Mouse (Mus musculus) forebrain, embryonic 13.5 days (tissue): Measurements from ENCODE around the gene Treml2. TPM values are rescaled to one million over a fixed set of nuclear protein-coding genes. Genes with fewer than 3 reads are reported as not detected.

Source experiments
- ATAC-seq: fragments of 200-750 bp; cut with Nextera tagmentation; 2 replicates; pipeline ENCODE4 v1.8.0; 2017
- H3K27ac ChIP-seq: fragments of 300-500 bp; sonication (generic); 2 replicates; pipeline ENCODE4 v1.5.1; 2015; ENCODE audit warnings: inconsistent platforms, mild to moderate bottlenecking, moderate library complexity
- H3K27me3 ChIP-seq: fragments of 300-500 bp; sonication (generic); 2 replicates; pipeline ENCODE4 v1.6.1; 2015; ENCODE audit warnings: mild to moderate bottlenecking, inconsistent platforms
- H3K36me3 ChIP-seq: fragments of 300-500 bp; sonication (generic); 2 replicates; pipeline ENCODE4 v1.6.1; 2015; ENCODE audit warnings: mild to moderate bottlenecking, inconsistent platforms; ENCODE audit not compliant: poor library complexity, severe bottlenecking
- H3K4me1 ChIP-seq: fragments of 300-500 bp; sonication (generic); 2 replicates; pipeline ENCODE4 v1.6.1; 2015; ENCODE audit warnings: inconsistent platforms
- H3K4me2 ChIP-seq: fragments of 300-500 bp; sonication (generic); 2 replicates; pipeline ENCODE4 v1.6.1; 2015; ENCODE audit warnings: inconsistent platforms, mild to moderate bottlenecking, moderate library complexity
- H3K4me3 ChIP-seq: fragments of 300-500 bp; sonication (generic); 2 replicates; pipeline ENCODE4 v1.5.1; 2015; ENCODE audit warnings: mild to moderate bottlenecking, inconsistent platforms
- H3K9ac ChIP-seq: fragments of 300-500 bp; sonication (generic); 2 replicates; pipeline ENCODE4 v1.6.1; 2015; ENCODE audit warnings: mild to moderate bottlenecking, inconsistent platforms
- H3K9me3 ChIP-seq: fragments of 300-500 bp; sonication (generic); replicated peaks from 2 replicates; pipeline ENCODE4 v1.6.1; 2016; ENCODE audit warnings: inconsistent platforms
- WGBS: fragments of 180-500 bp; shearing (Covaris S2); methylation state at CpG from one replicate; pipeline ENCODE4 v1.1.7; 2015; 5-methylcytosine and 5-hydroxymethylcytosine counted together
- polyA plus RNA-seq: library from polyadenylated mRNA; unstranded; fragments of >200 nt; fragmentation: Nextera tagmentation; extraction: Ambion mirVana; gene quantifications from 2 replicates; pipeline ENCODE4 v1.2.1, GENCODE M21; 2015

The Treml2 gene
- polyA plus RNA-seq = 0.12 TPM in 1 of 2 replicates, not detected in the other

DNA sequence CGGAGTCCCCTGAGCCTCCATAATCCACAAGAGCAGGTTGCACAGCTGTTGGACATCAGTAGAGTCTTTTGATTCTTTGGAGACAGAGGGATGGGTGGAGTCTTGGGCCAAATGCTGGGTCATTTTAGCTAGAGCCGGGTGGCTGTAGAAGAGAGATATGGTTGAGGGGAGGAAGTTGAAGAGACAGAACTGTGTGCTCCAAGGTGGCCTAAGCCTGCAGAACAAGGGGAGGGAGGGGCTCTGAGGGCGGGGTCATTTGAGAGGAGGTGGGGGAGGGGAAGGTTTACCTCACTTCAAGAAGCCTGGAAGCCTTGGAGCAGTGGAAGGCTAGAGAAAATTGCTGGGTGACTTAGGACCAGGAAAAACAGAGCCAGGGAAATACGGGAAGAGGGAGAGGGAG, at the start of gene Treml2:
Gene Treml2 (plus strand): TSS at position 296 of the 400 bp plus-strand sequence.
- ATAC-seq = no peak
- Histone ChIP-seq H3K4me3 (no peak within 1 kb of the TSS), H3K4me1 (no peaks in the 10 kb centered on the region), H3K4me2 (no peak within 1 kb of the TSS), H3K9me3 (no peaks in the 10 kb centered on the region), H3K27ac (no peak within 1 kb of the TSS), H3K36me3 (no peaks in the 10 kb centered on the region), H3K9ac (no peak within 1 kb of the TSS), H3K27me3 (no peaks in the 10 kb centered on the region)
- 37% methylated on average over 3 of the region's 4 CpGs for WGBS

DNA sequence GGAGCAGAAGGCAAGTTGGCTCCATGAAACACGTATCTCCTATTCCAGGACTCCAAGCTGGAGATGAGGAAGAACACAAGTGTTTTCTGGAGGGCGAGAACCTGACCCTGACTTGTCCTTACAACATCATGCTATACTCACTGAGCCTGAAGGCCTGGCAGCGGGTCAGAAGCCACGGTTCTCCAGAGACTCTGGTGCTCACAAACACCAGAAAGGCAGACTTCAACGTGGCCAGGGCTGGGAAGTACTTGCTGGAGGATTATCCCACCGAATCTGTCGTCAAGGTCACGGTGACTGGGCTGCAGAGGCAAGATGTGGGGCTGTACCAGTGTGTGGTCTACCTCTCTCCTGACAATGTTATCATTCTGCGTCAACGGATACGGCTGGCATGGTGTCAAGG, 49.8 kb upstream of the Treml2 start:
- 88% methylated on average over 11 of the region's 11 CpGs for WGBS
- no peaks in the 10 kb centered on the region for H3K27me3 ChIP-seq
- 0 out of 2 replicates have a peak, but pooled peaks cover 6% of the 10 kb centered on the region for H3K9me3 ChIP-seq
- H3K4me1 ChIP-seq = 0 out of 2 replicates have a peak, but pooled peaks cover under 1% of the 10 kb centered on the region
- no peak overlapping the region for H3K9ac ChIP-seq
- no peak for ATAC-seq
- H3K4me2 ChIP-seq = no peak overlapping the region
- H3K4me3 ChIP-seq = no peak overlapping the region
- H3K27ac ChIP-seq = no peak overlapping the region
- no peaks in the 10 kb centered on the region for H3K36me3 ChIP-seq

DNA sequence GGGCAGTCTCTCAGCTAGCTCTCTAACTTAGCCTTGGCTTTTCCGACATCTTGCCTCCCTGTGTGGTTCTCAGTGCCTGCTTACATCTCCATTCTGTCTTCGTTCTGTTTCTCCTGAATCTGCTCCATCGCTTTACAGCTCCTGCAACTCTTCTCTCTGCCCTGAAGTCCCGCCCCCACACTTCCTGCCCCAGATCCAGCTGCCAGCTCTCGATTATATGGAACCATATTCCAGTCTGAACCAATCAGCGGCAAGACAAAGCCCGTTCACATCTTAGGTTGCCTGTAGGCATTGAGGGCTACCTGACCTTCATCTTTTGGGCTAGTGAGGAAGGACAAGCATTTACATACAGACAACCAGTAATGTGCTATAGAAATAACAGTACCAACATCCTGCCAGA, 48.7 kb upstream of the Treml2 start:
- Histone ChIP-seq H3K9ac (no peak overlapping the region), H3K9me3 (0 out of 2 replicates have a peak, but pooled peaks cover 6% of the 10 kb centered on the region), H3K36me3 (no peaks in the 10 kb centered on the region), H3K4me2 (no peak overlapping the region), H3K27ac (no peak overlapping the region), H3K4me3 (no peak overlapping the region), H3K4me1 (0 out of 2 replicates have a peak, but pooled peaks cover 4% of the 10 kb centered on the region), H3K27me3 (no peaks in the 10 kb centered on the region)
- 93% methylated on average over 7 of the region's 7 CpGs for WGBS
- no peak for ATAC-seq

DNA sequence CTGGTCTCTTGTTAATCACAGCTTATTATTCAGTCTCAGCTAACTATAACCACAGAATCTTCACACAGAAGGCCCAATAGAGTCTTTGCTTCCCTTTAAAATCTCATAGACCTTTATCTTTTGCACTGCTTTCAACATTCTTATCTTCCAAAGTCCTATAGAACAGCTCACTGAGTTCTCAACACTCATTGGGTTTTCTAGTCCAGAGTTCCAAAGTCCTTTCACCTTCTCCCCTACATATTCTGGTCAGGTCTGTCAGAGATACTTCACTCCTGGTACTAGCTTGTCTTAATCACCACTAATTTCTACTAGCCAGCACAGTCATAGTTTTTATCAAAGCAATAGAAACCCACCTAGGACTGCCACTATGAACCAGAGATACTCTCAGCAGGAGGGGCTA, 42.7 kb upstream of the Treml2 start:
- H3K4me3 ChIP-seq = no peak overlapping the region
- no peak overlapping the region for H3K4me2 ChIP-seq
- no peak for ATAC-seq
- H3K4me1 ChIP-seq = 0 out of 2 replicates have a peak, but pooled peaks cover 4% of the 10 kb centered on the region
- no peaks in the 10 kb centered on the region for H3K36me3 ChIP-seq
- H3K9me3 ChIP-seq = peaks cover 14% of the 10 kb centered on the region
- no peak overlapping the region for H3K9ac ChIP-seq
- H3K27ac ChIP-seq = no peak overlapping the region
- H3K27me3 ChIP-seq = no peaks in the 10 kb centered on the region

DNA sequence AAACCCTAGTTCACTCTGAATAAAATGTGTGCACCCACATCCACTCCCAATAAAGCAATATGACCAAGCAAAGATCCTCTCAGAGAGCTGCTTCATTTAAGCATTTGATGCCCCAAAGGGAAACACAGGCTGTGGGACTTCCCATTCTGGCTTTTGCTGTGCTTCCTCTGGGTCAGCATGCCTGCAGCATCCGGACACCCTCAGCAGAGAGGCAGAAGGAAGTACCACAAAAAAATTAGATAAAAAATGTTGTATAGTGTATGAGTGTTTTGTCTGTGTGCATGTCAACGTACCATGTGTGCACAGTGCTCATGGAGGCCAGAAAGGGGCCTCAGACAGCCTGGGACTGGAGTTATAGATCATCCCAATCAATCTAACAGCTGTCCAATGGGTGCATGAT, 37.4 kb upstream of the Treml2 start:
- 88% methylated on average over 2 of the region's 2 CpGs for WGBS
- H3K4me2 ChIP-seq = no peak overlapping the region
- no peaks in the 10 kb centered on the region for H3K36me3 ChIP-seq
- ATAC-seq = no peak
- no peak overlapping the region for H3K4me3 ChIP-seq
- no peak overlapping the region for H3K27ac ChIP-seq
- H3K4me1 ChIP-seq = peaks cover 17% of the 10 kb centered on the region
- no peak overlapping the region for H3K9ac ChIP-seq
- H3K9me3 ChIP-seq = peaks cover 14% of the 10 kb centered on the region
- no peaks in the 10 kb centered on the region for H3K27me3 ChIP-seq

DNA sequence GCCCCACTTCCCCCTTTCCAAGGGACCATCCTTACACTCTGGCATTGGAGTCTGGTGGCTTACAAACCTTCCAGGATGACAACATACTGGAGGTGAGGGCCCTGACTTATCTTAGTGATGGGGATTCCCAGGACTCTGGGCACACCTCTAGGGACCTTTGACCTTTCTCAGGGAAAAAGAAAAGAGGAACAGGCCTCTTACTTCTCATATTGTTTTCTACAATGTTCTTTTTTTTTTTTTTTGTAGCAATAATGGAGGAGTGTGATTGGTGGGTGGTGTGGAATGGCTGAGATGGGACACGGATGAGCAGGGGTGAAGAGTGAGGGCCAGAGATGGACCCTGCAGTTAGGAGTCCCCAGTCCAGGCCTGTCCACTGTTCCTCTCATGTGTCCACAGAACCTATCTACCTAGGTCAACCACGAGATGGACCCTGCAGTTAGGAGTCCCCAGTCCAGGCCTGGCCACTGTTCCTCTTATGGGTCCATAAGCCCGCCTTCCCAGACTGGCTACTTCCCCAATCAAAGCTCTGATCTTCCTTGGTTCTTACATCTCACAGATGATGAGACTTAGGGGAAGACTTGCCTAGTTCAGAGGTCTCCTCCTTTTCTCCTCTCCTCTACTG, 35.4 kb upstream of the Treml2 start, which contains the start of gene Treml4:
Gene Treml4 (plus strand): TSS at position 555 of the 622 bp plus-strand sequence.
- Histone ChIP-seq H3K4me3 (no peak within 1 kb of the TSS), H3K27ac (no peak within 1 kb of the TSS), H3K27me3 (no peaks in the 10 kb centered on the region), H3K4me2 (no peak within 1 kb of the TSS), H3K9ac (no peak within 1 kb of the TSS), H3K4me1 (peaks cover 17% of the 10 kb centered on the region), H3K36me3 (no peaks in the 10 kb centered on the region), H3K9me3 (peaks cover 10% of the 10 kb centered on the region)
- 89% methylated on average over 3 of the region's 3 CpGs for WGBS
- no peak for ATAC-seq

DNA sequence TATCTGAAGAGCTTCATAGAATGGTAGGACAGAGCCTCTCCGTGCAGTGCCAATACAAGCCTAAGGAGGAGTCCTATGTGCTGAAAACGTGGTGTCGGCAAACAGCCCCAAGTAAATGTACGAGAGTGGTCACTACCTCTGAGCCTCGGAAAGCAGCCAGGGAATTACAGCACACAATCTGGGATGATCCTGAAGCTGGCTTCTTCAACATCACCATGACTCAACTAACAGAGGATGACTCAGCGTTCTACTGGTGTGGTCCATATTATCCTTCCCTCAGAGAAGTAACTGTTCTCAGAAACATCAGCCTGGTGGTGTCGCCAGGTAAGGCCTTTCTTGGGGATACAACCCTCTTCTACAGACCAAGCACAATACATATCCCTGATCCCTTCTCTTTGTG, 34.6 kb upstream of the Treml2 start:
- Histone ChIP-seq H3K27ac (no peak overlapping the region), H3K9ac (no peak overlapping the region), H3K9me3 (peaks cover 2% of the 10 kb centered on the region; the same call in 1 of the 2 replicates), H3K4me1 (peaks cover 17% of the 10 kb centered on the region), H3K36me3 (no peaks in the 10 kb centered on the region), H3K27me3 (no peaks in the 10 kb centered on the region), H3K4me3 (no peak overlapping the region), H3K4me2 (no peak overlapping the region)
- WGBS = 91% methylated on average over 7 of the region's 7 CpGs
- ATAC-seq = no peak

DNA sequence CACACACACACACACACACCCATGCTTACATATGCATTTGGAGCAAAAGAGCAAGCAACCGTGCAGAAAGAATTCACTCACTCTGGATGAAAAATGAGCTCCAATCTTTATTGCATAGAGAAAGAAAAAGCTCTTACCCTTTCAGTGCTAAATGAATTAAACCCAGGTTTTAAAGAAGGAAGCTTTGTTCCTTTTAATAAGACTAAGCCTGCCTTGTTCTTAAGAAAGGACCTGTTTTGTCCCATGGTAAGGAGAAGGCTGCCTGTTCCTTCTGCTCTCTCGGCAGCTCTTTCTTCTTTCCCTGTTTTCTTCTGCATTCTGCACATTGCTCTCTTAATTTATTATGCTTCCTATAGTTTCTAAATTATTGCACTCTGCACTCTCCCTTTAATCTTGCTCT, 33.2 kb upstream of the Treml2 start:
- no peak overlapping the region for H3K4me3 ChIP-seq
- no peak overlapping the region for H3K27ac ChIP-seq
- WGBS = 2% methylated on average over 2 of the region's 2 CpGs
- H3K9ac ChIP-seq = no peak overlapping the region
- H3K4me2 ChIP-seq = no peak overlapping the region
- H3K9me3 ChIP-seq = no peaks in the 10 kb centered on the region
- no peaks in the 10 kb centered on the region for H3K36me3 ChIP-seq
- H3K4me1 ChIP-seq = peaks cover 17% of the 10 kb centered on the region
- H3K27me3 ChIP-seq = no peaks in the 10 kb centered on the region
- no peak for ATAC-seq

DNA sequence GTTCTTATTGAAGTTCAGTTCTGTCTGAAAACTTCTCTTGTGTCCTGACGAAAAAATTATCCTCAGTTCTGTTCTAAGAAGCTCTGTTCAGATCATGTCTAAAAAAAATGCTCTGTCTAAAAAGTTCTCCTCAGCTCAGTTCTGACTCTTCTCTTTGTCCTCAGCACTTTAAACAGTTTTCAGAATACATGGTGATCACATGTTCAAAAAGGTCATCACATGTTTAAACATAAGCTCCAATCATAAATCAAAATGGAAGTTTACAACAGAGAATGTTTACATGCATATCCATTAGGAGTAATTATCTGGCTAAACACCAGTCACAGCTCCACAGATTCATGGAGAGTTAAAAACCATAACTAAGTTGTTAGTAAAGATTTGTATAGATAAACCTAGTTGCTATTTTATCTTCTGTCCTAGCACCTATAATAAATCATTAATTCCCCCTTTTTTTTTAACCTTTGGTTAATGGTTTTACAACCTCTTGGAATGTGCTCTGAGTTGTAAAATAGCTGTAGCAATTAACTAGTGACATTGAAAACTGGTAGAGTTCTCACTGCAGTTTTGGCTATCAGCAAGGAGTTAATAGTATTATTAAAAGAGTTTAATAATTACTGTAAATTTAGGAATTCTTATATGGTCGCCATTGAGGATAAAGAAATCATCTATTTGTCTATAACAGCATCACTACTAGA, 32.5 kb upstream of the Treml2 start:
- H3K4me2 ChIP-seq = no peak overlapping the region
- no peak for ATAC-seq
- no peaks in the 10 kb centered on the region for H3K36me3 ChIP-seq
- WGBS = 36% methylated on average over 2 of the region's 2 CpGs
- H3K9me3 ChIP-seq = no peaks in the 10 kb centered on the region
- H3K27ac ChIP-seq = no peak overlapping the region
- H3K4me1 ChIP-seq = peaks cover 17% of the 10 kb centered on the region
- H3K4me3 ChIP-seq = no peak overlapping the region
- no peak overlapping the region for H3K9ac ChIP-seq
- H3K27me3 ChIP-seq = no peaks in the 10 kb centered on the region

DNA sequence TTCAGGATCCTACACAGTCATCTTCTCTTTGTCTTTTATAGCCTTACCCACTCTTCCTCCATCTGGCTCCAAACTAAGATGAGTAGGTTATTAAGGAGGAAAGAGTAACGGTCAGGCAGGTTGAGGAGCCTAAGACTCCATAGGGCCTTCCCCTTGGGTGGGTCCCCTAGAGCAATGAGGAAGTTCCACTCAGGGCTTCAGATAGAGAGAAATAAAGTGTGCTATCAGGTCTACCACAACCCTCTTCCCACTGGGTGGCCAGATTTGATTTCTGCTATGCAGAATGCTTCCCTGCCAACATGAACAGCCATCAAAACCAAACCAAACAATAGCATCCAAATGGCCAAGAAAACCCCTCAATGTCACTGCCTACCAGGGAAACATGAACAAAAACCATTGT, 31.7 kb upstream of the Treml2 start:
- no peaks in the 10 kb centered on the region for H3K36me3 ChIP-seq
- H3K4me1 ChIP-seq = peaks cover 17% of the 10 kb centered on the region
- H3K9me3 ChIP-seq = no peaks in the 10 kb centered on the region
- no peak overlapping the region for H3K27ac ChIP-seq
- no peak overlapping the region for H3K4me2 ChIP-seq
- 89% methylated on average over 1 of the region's 1 CpGs for WGBS
- H3K4me3 ChIP-seq = no peak overlapping the region
- H3K27me3 ChIP-seq = no peaks in the 10 kb centered on the region
- H3K9ac ChIP-seq = no peak overlapping the region
- ATAC-seq = no peak

DNA sequence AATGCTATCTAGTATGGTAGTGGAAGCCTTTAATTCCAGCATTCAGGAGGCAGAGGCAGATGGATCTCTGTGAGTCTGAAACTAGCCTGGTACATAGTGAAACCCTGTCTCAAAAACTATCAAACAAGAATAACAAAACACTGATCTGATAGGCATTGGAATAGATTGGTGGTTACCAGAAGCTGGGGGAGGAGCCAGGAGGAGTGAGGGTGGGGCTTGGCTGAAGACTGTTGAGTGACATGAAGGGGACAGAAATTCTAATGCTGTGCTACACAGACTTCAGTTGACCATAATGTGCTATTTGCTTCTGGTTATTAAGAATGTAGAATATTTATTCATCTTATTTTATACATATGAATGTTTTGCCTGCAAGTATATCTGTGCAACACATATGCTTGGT, 31.0 kb upstream of the Treml2 start:
- H3K9me3 ChIP-seq = no peaks in the 10 kb centered on the region

DNA sequence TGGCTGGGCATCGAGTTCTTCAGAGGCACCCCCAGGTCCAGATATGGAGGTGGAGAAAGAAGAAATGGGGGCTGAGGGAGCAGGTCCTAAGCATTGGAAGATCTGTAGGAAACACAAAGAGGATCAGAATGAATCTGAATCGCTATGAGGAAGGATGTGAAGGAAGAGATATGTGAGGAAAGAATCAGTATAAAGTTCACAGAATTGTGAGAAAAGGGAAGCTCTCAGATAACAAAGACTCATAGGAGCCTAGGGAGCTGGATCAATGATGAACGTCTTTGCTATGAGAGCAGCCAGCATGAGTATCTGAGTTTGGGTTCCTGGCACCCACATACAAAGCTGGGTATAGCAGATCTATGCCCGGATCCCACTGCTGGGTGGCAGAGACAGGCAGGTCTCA, 29.5 kb upstream of the Treml2 start:
- Histone ChIP-seq H3K36me3 (no peaks in the 10 kb centered on the region), H3K9ac (no peak overlapping the region), H3K4me2 (no peak overlapping the region), H3K9me3 (no peaks in the 10 kb centered on the region), H3K4me3 (no peak overlapping the region), H3K27me3 (no peaks in the 10 kb centered on the region), H3K4me1 (peaks cover 17% of the 10 kb centered on the region), H3K27ac (no peak overlapping the region)
- WGBS = 78% methylated on average over 4 of the region's 4 CpGs
- no peak for ATAC-seq

More for the DNA sequence above, 31.0 kb upstream of the Treml2 start:
- H3K27ac ChIP-seq = no peak overlapping the region
- no peak overlapping the region for H3K4me2 ChIP-seq
- peaks cover 17% of the 10 kb centered on the region for H3K4me1 ChIP-seq
- no peak overlapping the region for H3K9ac ChIP-seq
- H3K36me3 ChIP-seq = no peaks in the 10 kb centered on the region
- no peak for ATAC-seq
- no peaks in the 10 kb centered on the region for H3K27me3 ChIP-seq
- no peak overlapping the region for H3K4me3 ChIP-seq
